Mouse (Mus musculus): ENCODE results near the gene Spata45. TPM values are rescaled to one million over a fixed set of nuclear protein-coding genes. Genes with fewer than 3 reads are reported as not detected.
"Not testable (repeated sequence)": the region's sequence is repeated elsewhere in the genome, so short reads cannot be mapped to it uniquely, and the experiment has no call there.

Gene Spata45
- polyA plus RNA-seq, 1 experiment: not detected

DNA sequence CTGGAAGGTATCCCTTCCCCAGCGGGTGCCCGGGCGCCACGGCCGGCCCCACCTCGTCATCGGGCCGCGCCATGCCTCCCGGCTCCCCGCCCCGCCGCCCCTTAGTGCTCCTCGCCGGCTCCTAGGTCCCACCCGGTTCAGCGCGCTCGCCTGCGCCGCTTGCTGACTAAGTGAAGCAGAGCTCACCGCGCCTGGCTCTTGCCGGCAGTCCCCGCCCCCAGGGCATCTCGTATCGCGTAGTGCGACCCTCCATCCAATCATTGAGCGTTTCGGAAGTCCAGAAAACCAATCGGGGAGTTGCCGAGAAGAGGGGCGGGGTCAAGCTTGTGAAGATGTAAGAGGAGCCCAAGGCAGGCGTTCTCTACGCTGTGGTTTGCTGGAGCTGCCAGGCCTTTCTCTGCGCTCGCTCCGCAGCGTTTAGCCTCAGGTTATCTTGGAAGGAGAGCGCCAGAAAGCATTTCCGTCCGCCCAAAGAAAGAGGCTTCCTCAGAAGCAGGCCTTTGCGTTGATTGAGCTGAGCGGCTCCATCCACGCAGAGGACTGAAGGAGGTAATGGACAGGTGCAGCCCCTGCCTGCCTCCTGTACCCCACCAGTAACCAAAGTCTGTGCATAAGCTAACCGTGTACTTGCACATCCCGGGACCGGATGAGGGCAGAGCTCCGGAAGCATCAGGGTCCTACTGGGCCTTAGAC, 10.3 kb upstream of the Spata45 start, which contains the start of gene Flvcr1:
Flvcr1 (minus strand) TSS at position 138 of the 693 bp plus-strand sequence.
- H3K4me1 ChIP-seq (ENCODE audit: control insufficient read depth, insufficient read depth, low read length): no peaks in the 10 kb centered on the region
- peak within 1 kb of the TSS; percentile 79 for H3K4me3 ChIP-seq (replicated peaks; ENCODE audit: insufficient read depth, low read depth, low read length)
- peak within 1 kb of the TSS; percentile 84 for H3K27ac ChIP-seq (ENCODE audit: insufficient read depth, low read length)
- under 1% methylated on average over 49 of the region's 50 CpGs for WGBS
- no peak; the same call in 1 of the 2 replicates for TF ChIP-seq CTCF (IDR thresholded peaks at IDR 0.05; ENCODE audit: borderline replicate concordance, insufficient read depth, low read depth, low read length)
- peak; percentile 96 for TF ChIP-seq POLR2A (IDR thresholded peaks at IDR 0.05; ENCODE audit: borderline replicate concordance, insufficient read depth, low read length)
- H3K27me3 ChIP-seq (ENCODE audit: control insufficient read depth, insufficient read depth, low read length): no peaks in the 10 kb centered on the region
- DNase-seq: peak; percentile 98 to 99

GRCm38 (mm10) chr1:191030182-191030581, 6.3 kb upstream of the Spata45 start:
- Histone ChIP-seq H3K27ac (ENCODE audit: insufficient read depth, low read length) (no peak overlapping the region), H3K4me3 (replicated peaks; ENCODE audit: insufficient read depth, low read depth, low read length) (no peak overlapping the region), H3K4me1 (ENCODE audit: control insufficient read depth, insufficient read depth, low read length) (no peaks in the 10 kb centered on the region), H3K27me3 (ENCODE audit: control insufficient read depth, insufficient read depth, low read length) (no peaks in the 10 kb centered on the region)
- no peak for DNase-seq
- 62% methylated on average over 10 of the region's 10 CpGs for WGBS
- no peak for TF ChIP-seq POLR2A (IDR thresholded peaks at IDR 0.05; ENCODE audit: borderline replicate concordance, insufficient read depth, low read length)
- no peak for TF ChIP-seq CTCF (IDR thresholded peaks at IDR 0.05; ENCODE audit: borderline replicate concordance, insufficient read depth, low read depth, low read length)

- not testable (repeated sequence) for H3K4me3 ChIP-seq (replicated peaks; ENCODE audit: insufficient read depth, low read depth, low read length); DNase-seq; H3K27ac ChIP-seq (ENCODE audit: insufficient read depth, low read length); H3K27me3 ChIP-seq (ENCODE audit: control insufficient read depth, insufficient read depth, low read length); H3K4me1 ChIP-seq (ENCODE audit: control insufficient read depth, insufficient read depth, low read length)
- WGBS: 81% methylated on average over 6 of the region's 6 CpGs
Measured at GRCm38 (mm10) chr1:191030922-191031425, 5.5 kb upstream of the Spata45 start.

- DNase-seq: no peak
- TF ChIP-seq POLR2A (IDR thresholded peaks at IDR 0.05; ENCODE audit: borderline replicate concordance, insufficient read depth, low read length): no peak
- no peak for TF ChIP-seq CTCF (IDR thresholded peaks at IDR 0.05; ENCODE audit: borderline replicate concordance, insufficient read depth, low read depth, low read length)
- H3K27me3 ChIP-seq (ENCODE audit: control insufficient read depth, insufficient read depth, low read length): no peaks in the 10 kb centered on the region
- no peak overlapping the region for H3K27ac ChIP-seq (ENCODE audit: insufficient read depth, low read length)
- 18% methylated on average over 4 of the region's 4 CpGs for WGBS
- no peaks in the 10 kb centered on the region for H3K4me1 ChIP-seq (ENCODE audit: control insufficient read depth, insufficient read depth, low read length)
- H3K4me3 ChIP-seq (replicated peaks; ENCODE audit: insufficient read depth, low read depth, low read length): no peak overlapping the region
Measured at GRCm38 (mm10) chr1:191035649-191036048, 790 bp upstream of the Spata45 start.

- DNase-seq: no peak
- no peak overlapping the region for H3K27ac ChIP-seq (ENCODE audit: insufficient read depth, low read length)
- H3K27me3 ChIP-seq (ENCODE audit: control insufficient read depth, insufficient read depth, low read length): no peaks in the 10 kb centered on the region
- no peak for TF ChIP-seq POLR2A (IDR thresholded peaks at IDR 0.05; ENCODE audit: borderline replicate concordance, insufficient read depth, low read length)
- no peak for TF ChIP-seq CTCF (IDR thresholded peaks at IDR 0.05; ENCODE audit: borderline replicate concordance, insufficient read depth, low read depth, low read length)
- 87% methylated on average over 4 of the region's 4 CpGs for WGBS
- no peaks in the 10 kb centered on the region for H3K4me1 ChIP-seq (ENCODE audit: control insufficient read depth, insufficient read depth, low read length)
- no peak overlapping the region for H3K4me3 ChIP-seq (replicated peaks; ENCODE audit: insufficient read depth, low read depth, low read length)
Measured at GRCm38 (mm10) chr1:191037999-191038398, 1.6 kb downstream of the Spata45 start.

DNA sequence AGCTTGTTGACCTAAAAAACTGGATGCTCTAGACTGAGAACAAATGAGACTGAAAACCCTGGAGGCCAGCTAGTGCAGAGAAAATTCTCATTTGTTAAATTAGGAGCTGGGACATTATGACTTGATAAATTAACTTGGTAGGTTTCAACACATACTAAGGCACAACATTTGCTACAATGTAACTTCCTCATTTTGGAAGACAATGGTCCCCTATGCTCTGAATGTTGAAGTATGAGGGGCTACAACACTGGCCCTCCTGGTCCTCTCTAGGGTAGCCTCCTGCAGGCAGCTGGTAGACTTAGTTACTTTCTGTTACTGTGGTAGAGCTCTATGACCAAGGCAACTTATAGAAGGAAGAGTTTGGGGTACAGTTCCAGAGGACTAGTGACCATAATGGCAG, 4.9 kb downstream of the Spata45 start:
- DNase-seq: no peak
- no peaks in the 10 kb centered on the region for H3K27me3 ChIP-seq (ENCODE audit: control insufficient read depth, insufficient read depth, low read length)
- TF ChIP-seq CTCF (IDR thresholded peaks at IDR 0.05; ENCODE audit: borderline replicate concordance, insufficient read depth, low read depth, low read length) (no peak), POLR2A (IDR thresholded peaks at IDR 0.05; ENCODE audit: borderline replicate concordance, insufficient read depth, low read length) (no peak)
- H3K4me1 ChIP-seq (ENCODE audit: control insufficient read depth, insufficient read depth, low read length): no peaks in the 10 kb centered on the region
- no peak overlapping the region for H3K27ac ChIP-seq (ENCODE audit: insufficient read depth, low read length)
- no peak overlapping the region for H3K4me3 ChIP-seq (replicated peaks; ENCODE audit: insufficient read depth, low read depth, low read length)

DNA sequence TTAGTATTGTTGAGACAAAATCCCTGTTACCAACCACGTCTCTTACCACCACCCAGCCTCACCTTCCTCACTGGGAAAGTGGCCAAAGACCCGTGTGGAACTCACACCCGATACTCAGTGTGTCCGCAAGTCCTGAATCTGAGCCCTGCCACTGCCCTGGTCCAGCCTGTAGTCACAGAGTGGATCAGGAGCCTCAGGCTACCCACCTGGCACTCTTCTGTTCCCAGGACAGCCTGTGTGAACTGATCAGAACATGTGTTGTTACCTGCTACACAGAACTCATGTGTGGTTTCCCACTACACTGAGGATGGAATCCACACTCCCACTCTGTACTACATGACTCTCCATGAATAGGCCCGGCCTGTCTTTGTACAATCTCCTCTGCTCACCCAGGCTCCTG, 5.7 kb downstream of the Spata45 start:
- 74% methylated on average over 5 of the region's 5 CpGs for WGBS
- H3K4me1 ChIP-seq (ENCODE audit: control insufficient read depth, insufficient read depth, low read length): no peaks in the 10 kb centered on the region
- no peak overlapping the region for H3K4me3 ChIP-seq (replicated peaks; ENCODE audit: insufficient read depth, low read depth, low read length)
- TF ChIP-seq POLR2A (IDR thresholded peaks at IDR 0.05; ENCODE audit: borderline replicate concordance, insufficient read depth, low read length) (no peak), CTCF (IDR thresholded peaks at IDR 0.05; ENCODE audit: borderline replicate concordance, insufficient read depth, low read depth, low read length) (no peak)
- H3K27me3 ChIP-seq (ENCODE audit: control insufficient read depth, insufficient read depth, low read length): no peaks in the 10 kb centered on the region
- H3K27ac ChIP-seq (ENCODE audit: insufficient read depth, low read length): no peak overlapping the region
- no peak for DNase-seq

DNA sequence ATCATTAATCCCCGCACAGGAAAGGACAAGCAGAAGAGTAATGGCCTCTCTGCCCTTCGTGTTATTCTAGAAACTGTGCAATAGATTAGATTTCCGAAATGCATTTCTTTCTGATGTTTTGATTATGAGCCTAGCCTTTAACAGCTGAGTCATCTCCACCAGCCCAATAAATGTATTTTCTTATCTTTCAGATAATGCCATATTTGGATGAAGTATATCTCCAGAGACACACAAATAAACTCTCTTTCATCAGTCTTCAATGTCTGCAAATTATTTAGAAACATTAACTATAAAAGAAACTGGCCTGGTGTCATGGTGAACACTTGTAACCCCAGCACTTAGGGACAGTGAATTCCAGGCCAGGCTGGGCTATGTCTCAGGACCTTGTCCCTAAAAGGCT, 6.2 kb downstream of the Spata45 start:
- DNase-seq: no peak
- 89% methylated on average over 3 of the region's 3 CpGs for WGBS
- H3K4me3 ChIP-seq (replicated peaks; ENCODE audit: insufficient read depth, low read depth, low read length): no peak overlapping the region
- no peaks in the 10 kb centered on the region for H3K27me3 ChIP-seq (ENCODE audit: control insufficient read depth, insufficient read depth, low read length)
- H3K4me1 ChIP-seq (ENCODE audit: control insufficient read depth, insufficient read depth, low read length): no peaks in the 10 kb centered on the region
- TF ChIP-seq POLR2A (IDR thresholded peaks at IDR 0.05; ENCODE audit: borderline replicate concordance, insufficient read depth, low read length) (no peak), CTCF (IDR thresholded peaks at IDR 0.05; ENCODE audit: borderline replicate concordance, insufficient read depth, low read depth, low read length) (no peak)
- no peak overlapping the region for H3K27ac ChIP-seq (ENCODE audit: insufficient read depth, low read length)
